Mouse (Mus musculus) heart, adult 2 months (tissue): ENCODE measurements around the gene Prickle3. TPM values are rescaled to one million over a fixed set of nuclear protein-coding genes. Genes with fewer than 3 reads are reported as not detected.
A peak's percentile ranks its signal among the peaks of the same experiment; 100 is the strongest.
"Not testable (repeated sequence)": the region's sequence is repeated elsewhere in the genome, so short reads cannot be mapped to it uniquely, and the experiment has no call there.

ENCODE experiments used
- DNase-seq, 2 experiments: peaks; one replicate each; pipeline ENCODE4 v3.0.0; 2021
- H3K27ac ChIP-seq: fragments of 200-600 bp; 2 replicates; pipeline ENCODE4 v1.8.1; 2022
- H3K27me3 ChIP-seq: fragments of 200-500 bp; 2 replicates; pipeline ENCODE4 v1.6.1; 2012; ENCODE audit warnings: mild to moderate bottlenecking, low read length, inconsistent platforms, mixed read lengths; ENCODE audit not compliant: control insufficient read depth, insufficient read depth
- H3K36me3 ChIP-seq: fragments of 200-500 bp; 2 replicates; pipeline ENCODE4 v1.6.1; 2012; ENCODE audit warnings: low read length, inconsistent platforms; ENCODE audit not compliant: control insufficient read depth, insufficient read depth
- H3K4me1 ChIP-seq: fragments of 200-500 bp; 2 replicates; pipeline ENCODE4 v1.6.1; 2011; ENCODE audit warnings: low read length; ENCODE audit not compliant: control insufficient read depth, insufficient read depth
- H3K4me3 ChIP-seq: fragments of 200-600 bp; 2 replicates; pipeline ENCODE4 v1.8.1; 2022
- H3K79me2 ChIP-seq: fragments of 200-500 bp; replicated peaks from 2 replicates; pipeline ENCODE4 v1.6.1; 2012; ENCODE audit warnings: mild to moderate bottlenecking, inconsistent platforms, low read length, moderate library complexity, mixed read lengths; ENCODE audit not compliant: control insufficient read depth, insufficient read depth
- H3K9ac ChIP-seq: fragments of 200-500 bp; 2 replicates; pipeline ENCODE4 v1.6.1; 2012; ENCODE audit warnings: low read depth, mild to moderate bottlenecking, control low read depth, inconsistent platforms, low read length, mixed read lengths
- CTCF ChIP-seq: fragments of 200-600 bp; IDR thresholded peaks from 2 replicates; pipeline ENCODE4 v1.8.1; 2022; ENCODE audit warnings: antibody characterized with exemption, mild to moderate bottlenecking, moderate library complexity
- POLR2A ChIP-seq: fragments of 200-500 bp; IDR thresholded peaks from 2 replicates; pipeline ENCODE4 v1.6.1; 2011; ENCODE audit warnings: mild to moderate bottlenecking, low read depth, low read length, control low read depth; ENCODE audit not compliant: insufficient read depth
- WGBS: fragments of 180-500 bp; shearing (Covaris S2); methylation state at CpG from one replicate; pipeline ENCODE4 v1.1.7; 2018; 5-methylcytosine and 5-hydroxymethylcytosine counted together
- intact Hi-C: fragments of 180-260 bp; cut with DNase I; formaldehyde crosslinking; loops from one replicate; pipeline ENCODE4 v1.15.1; 2025
- polyA plus RNA-seq: library from polyadenylated mRNA; depleted of rRNA; stranded (reverse); fragments of >200 nt; gene quantifications from 2 replicates; pipeline ENCODE4 v1.2.3, GENCODE M21; 2012; rRNA removed
- total RNA-seq, 2 experiments: library from RNA; stranded (reverse); gene quantifications; 2 replicates each; pipeline ENCODE4 v1.2.3; 2021

Gene Prickle3
- total and polyA plus RNA-seq, 3 experiments: 16.8 to 27.8 (median 25.2) TPM

- 11% methylated on average over 51 of the region's 60 CpGs for WGBS
- H3K9ac ChIP-seq: peak within 1 kb of the TSS; percentile 75
- intact Hi-C loops, H3K27me3 ChIP-seq, H3K36me3 ChIP-seq, H3K4me1 ChIP-seq, H3K79me2 ChIP-seq: not testable (repeated sequence)
- peak within 1 kb of the TSS; percentile 41 for H3K4me3 ChIP-seq
- peak within 1 kb of the TSS; percentile 79 for H3K27ac ChIP-seq
- DNase-seq: peak; percentile 88 to 94
- peak; percentile 51 for TF ChIP-seq POLR2A
These were observed 57.3 kb downstream of the Prickle3 start, which contains the start of gene Wdr45 for GRCm38 (mm10) chrX:7714135-7714899. Gene Wdr45 (plus strand): TSS chrX:7714333.

GRCm38 (mm10) chrX:7716058-7716457, 59.0 kb downstream of the Prickle3 start:
- H3K79me2 ChIP-seq, H3K36me3 ChIP-seq, H3K4me3 ChIP-seq, H3K27me3 ChIP-seq, DNase-seq, H3K27ac ChIP-seq, H3K4me1 ChIP-seq, intact Hi-C loops, H3K9ac ChIP-seq: not testable (repeated sequence)
- 32% methylated on average over 1 of the region's 1 CpGs for WGBS
- TF ChIP-seq CTCF: peak; percentile 40

Other genes starting within 250 kb of the Prickle3 start
- not detected for gene Foxp3, start 83.6 kb upstream of the Prickle3 start, total RNA-seq
- gene Foxp3, start 83.6 kb upstream of the Prickle3 start, polyA plus RNA-seq: not detected in 2 replicates
- gene Ppp1r3f, start 83.0 kb upstream of the Prickle3 start, total RNA-seq: 1 to 10 TPM; 2.6 to 3.0 TPM
- gene Ppp1r3f, start 83.0 kb upstream of the Prickle3 start, polyA plus RNA-seq: 1.8 and 2.2 TPM in 2 replicates
- 10 to 100 TPM; 11.4 to 12.1 TPM for gene Ccdc22, start 51.7 kb upstream of the Prickle3 start, total RNA-seq
- gene Ccdc22, start 51.7 kb upstream of the Prickle3 start, polyA plus RNA-seq: 9.6 and 11.2 TPM in 2 replicates
- not detected for gene Cacna1f, start 50.2 kb upstream of the Prickle3 start, total RNA-seq
- 0.02 TPM in 1 of 2 replicates, not detected in the other for gene Cacna1f, start 50.2 kb upstream of the Prickle3 start, polyA plus RNA-seq
- gene Syp, start 18.8 kb upstream of the Prickle3 start, total RNA-seq: 1 to 10 TPM; 2.6 to 4.2 TPM
- 3.4 and 3.8 TPM in 2 replicates for gene Syp, start 18.8 kb upstream of the Prickle3 start, polyA plus RNA-seq
- 10 to 100 TPM; 40.3 to 56.3 TPM for gene Plp2, start 14.1 kb downstream of the Prickle3 start, total RNA-seq
- 118 and 159 TPM in 2 replicates for gene Plp2, start 14.1 kb downstream of the Prickle3 start, polyA plus RNA-seq
- 10 to 100 TPM; 23.1 to 32.5 TPM for gene Magix, start 24.0 kb downstream of the Prickle3 start, total RNA-seq
- gene Magix, start 24.0 kb downstream of the Prickle3 start, polyA plus RNA-seq: 37.5 and 44.5 TPM in 2 replicates
- 10 to 100 TPM; 18.0 to 19.3 TPM for gene Gpkow, start 39.9 kb downstream of the Prickle3 start, total RNA-seq
- gene Gpkow, start 39.9 kb downstream of the Prickle3 start, polyA plus RNA-seq: 7.1 and 11.4 TPM in 2 replicates
- 10 to 100 TPM; 41.3 to 42.5 TPM for gene Wdr45, start 57.1 kb downstream of the Prickle3 start, total RNA-seq
- 48.3 and 57.9 TPM in 2 replicates for gene Wdr45, start 57.1 kb downstream of the Prickle3 start, polyA plus RNA-seq
- gene Gm45208, start 65.0 kb downstream of the Prickle3 start, total RNA-seq: under 1 TPM in 1 of 2 experiments, not detected in 1; 0.94 TPM
- 0.21 TPM in 1 of 2 replicates, not detected in the other for gene Gm45208, start 65.0 kb downstream of the Prickle3 start, polyA plus RNA-seq
- 1 to 10 TPM; 6.1 to 6.7 TPM for gene Praf2, start 71.2 kb downstream of the Prickle3 start, total RNA-seq
- 15.8 and 19.5 TPM in 2 replicates for gene Praf2, start 71.2 kb downstream of the Prickle3 start, polyA plus RNA-seq
- 1 to 10 TPM in 1 of 2 experiments, under 1 TPM in 1; 0.32 to 1.1 TPM for gene Ccdc120, start 93.6 kb downstream of the Prickle3 start, total RNA-seq
- 1.1 and 2.8 TPM in 2 replicates for gene Ccdc120, start 93.6 kb downstream of the Prickle3 start, polyA plus RNA-seq
- gene Tfe3, start 105.3 kb downstream of the Prickle3 start, total RNA-seq: 10 to 100 TPM; 13.0 to 15.4 TPM
- gene Tfe3, start 105.3 kb downstream of the Prickle3 start, polyA plus RNA-seq: 11.1 and 13.5 TPM in 2 replicates
- gene Gripap1, start 132.5 kb downstream of the Prickle3 start, total RNA-seq: 10 to 100 TPM; 20.8 to 24.6 TPM
- gene Gripap1, start 132.5 kb downstream of the Prickle3 start, polyA plus RNA-seq: 25.3 and 38.9 TPM in 2 replicates
- under 1 TPM; 0.21 to 0.27 TPM for gene Kcnd1, start 165.0 kb downstream of the Prickle3 start, total RNA-seq
- gene Kcnd1, start 165.0 kb downstream of the Prickle3 start, polyA plus RNA-seq: 0.59 and 1.2 TPM in 2 replicates
- gene Otud5, start 184.1 kb downstream of the Prickle3 start, total RNA-seq: 10 to 100 TPM; 20.3 to 24.5 TPM
- 16.6 and 19.1 TPM in 2 replicates for gene Otud5, start 184.1 kb downstream of the Prickle3 start, polyA plus RNA-seq
- 1 to 10 TPM; 2.6 to 4.0 TPM for gene Pim2, start 221.0 kb downstream of the Prickle3 start, total RNA-seq
- gene Pim2, start 221.0 kb downstream of the Prickle3 start, polyA plus RNA-seq: 4.7 and 5.7 TPM in 2 replicates
- 10 to 100 TPM; 14.8 to 15.0 TPM for gene Slc35a2, start 226.8 kb downstream of the Prickle3 start, total RNA-seq
- 25.2 and 31.9 TPM in 2 replicates for gene Slc35a2, start 226.8 kb downstream of the Prickle3 start, polyA plus RNA-seq
- gene Pqbp1, start 242.0 kb downstream of the Prickle3 start, total RNA-seq: 10 to 100 TPM; 20.4 to 25.1 TPM
- 30.7 and 42.6 TPM in 2 replicates for gene Pqbp1, start 242.0 kb downstream of the Prickle3 start, polyA plus RNA-seq
- 10 to 100 TPM; 43.4 to 45.0 TPM for gene Timm17b, start 242.1 kb downstream of the Prickle3 start, total RNA-seq
- 40.2 and 45.1 TPM in 2 replicates for gene Timm17b, start 242.1 kb downstream of the Prickle3 start, polyA plus RNA-seq